Mouse (Mus musculus) liver, embryonic 16.5 days (tissue): ENCODE results near the gene Gimap8. TPM values are rescaled to one million over a fixed set of nuclear protein-coding genes. Genes with fewer than 3 reads are reported as not detected.

Source experiments
- ATAC-seq: fragments of 200-750 bp; cut with Nextera tagmentation; 2 replicates; pipeline ENCODE4 v1.8.0; 2017; ENCODE audit warnings: low read depth, mild to moderate bottlenecking, moderate number of reproducible peaks, moderate library complexity
- H3K27ac ChIP-seq: fragments of 300-500 bp; sonication (generic); 2 replicates; pipeline ENCODE4 v1.5.1; 2014; ENCODE audit warnings: mild to moderate bottlenecking, low read length
- H3K27me3 ChIP-seq: fragments of 300-500 bp; sonication (generic); 2 replicates; pipeline ENCODE4 v1.6.1; 2014; ENCODE audit warnings: low read depth, low read length, mixed read lengths; ENCODE audit not compliant: control insufficient read depth, insufficient read depth
- H3K36me3 ChIP-seq: fragments of 300-500 bp; sonication (generic); 2 replicates; pipeline ENCODE4 v1.6.1; 2014; ENCODE audit warnings: mild to moderate bottlenecking; ENCODE audit not compliant: control insufficient read depth, insufficient read depth
- H3K4me1 ChIP-seq: fragments of 300-500 bp; sonication (generic); 2 replicates; pipeline ENCODE4 v1.6.1; 2014; ENCODE audit warnings: low read depth, low read length, mixed read lengths; ENCODE audit not compliant: control insufficient read depth
- H3K4me2 ChIP-seq: fragments of 300-500 bp; sonication (generic); 2 replicates; pipeline ENCODE4 v1.6.1; 2014; ENCODE audit warnings: low read depth, low read length, mixed read lengths
- H3K4me3 ChIP-seq: fragments of 300-500 bp; sonication (generic); 2 replicates; pipeline ENCODE4 v1.5.1; 2014; ENCODE audit warnings: low read depth, mild to moderate bottlenecking, low read length
- H3K9ac ChIP-seq: fragments of 300-500 bp; sonication (generic); 2 replicates; pipeline ENCODE4 v1.6.1; 2014; ENCODE audit warnings: low read depth, low read length
- H3K9me3 ChIP-seq: fragments of 300-500 bp; sonication (generic); replicated peaks from 2 replicates; pipeline ENCODE4 v1.6.1; 2016; ENCODE audit warnings: low read length; ENCODE audit not compliant: control insufficient read depth
- WGBS: fragments of 180-500 bp; shearing (Covaris S2); extraction: QIAGEN DNeasy Blood & Tissue Kit; methylation state at CpG from one replicate; pipeline ENCODE4 v1.1.7; 2014; ENCODE audit not compliant: insufficient replicate concordance; 5-methylcytosine and 5-hydroxymethylcytosine counted together
- polyA plus RNA-seq: library from polyadenylated mRNA; unstranded; fragments of >200 nt; fragmentation: Nextera tagmentation; extraction: Ambion mirVana; gene quantifications from 2 replicates; pipeline ENCODE4 v1.2.1, GENCODE M21; 2015

The Gimap8 gene
- polyA plus RNA-seq, 1 experiment from 2014 or later: 1.1 TPM

GRCm38 (mm10) chr6:48669446-48669969 is 22.5 kb downstream of the Gimap8 start:
- Histone ChIP-seq H3K4me2 (no peak overlapping the region), H3K4me1 (no peaks in the 10 kb centered on the region; the same call in none of the 2 replicates), H3K9ac (no peak overlapping the region), H3K4me3 (no peak overlapping the region), H3K36me3 (no peaks in the 10 kb centered on the region), H3K9me3 (no peaks in the 10 kb centered on the region), H3K27me3 (no peaks in the 10 kb centered on the region), H3K27ac (no peak overlapping the region)
- ATAC-seq: no peak
- WGBS: 42% methylated on average over 2 of the region's 2 CpGs

GRCm38 (mm10) chr6:48674291-48675058 is 27.4 kb downstream of the Gimap8 start:
- 79% methylated on average over 9 of the region's 9 CpGs for WGBS
- no peaks in the 10 kb centered on the region for H3K27me3 ChIP-seq
- ATAC-seq: no peak
- no peak overlapping the region for H3K4me3 ChIP-seq
- peaks cover 12% of the 10 kb centered on the region for H3K4me1 ChIP-seq
- no peak overlapping the region for H3K27ac ChIP-seq
- H3K9ac ChIP-seq: no peak overlapping the region
- H3K9me3 ChIP-seq: no peaks in the 10 kb centered on the region
- no peaks in the 10 kb centered on the region for H3K36me3 ChIP-seq
- no peak overlapping the region for H3K4me2 ChIP-seq

DNA sequence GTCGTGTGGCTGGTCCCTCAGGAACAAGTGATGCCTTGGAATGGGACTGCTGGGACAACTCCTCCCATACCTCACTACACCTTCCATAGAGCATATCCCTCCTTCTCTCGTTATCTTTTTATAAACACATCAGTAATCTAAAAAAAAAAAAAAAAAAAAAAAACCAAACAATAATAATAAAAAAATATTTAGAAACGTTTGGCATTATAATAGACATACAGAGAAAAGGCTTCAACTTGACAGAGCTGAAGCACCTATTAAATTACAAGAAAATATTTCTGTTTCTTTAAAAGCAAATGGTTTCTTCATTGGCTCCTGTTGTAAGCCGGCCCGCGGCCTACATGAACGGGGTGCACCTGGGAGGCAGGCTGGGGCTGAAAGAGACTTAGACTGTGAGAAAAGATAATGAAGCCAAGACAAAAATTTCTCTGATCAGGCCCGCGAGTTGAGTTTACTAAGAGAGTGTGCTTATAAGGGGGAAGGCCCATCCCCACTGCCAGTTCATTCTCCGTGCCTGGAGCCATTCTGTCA is 28.4 kb downstream of the Gimap8 start:
- no peaks in the 10 kb centered on the region for H3K36me3 ChIP-seq
- ATAC-seq: peak; percentile 39
- H3K4me1 ChIP-seq: peaks cover 12% of the 10 kb centered on the region
- peak overlapping the region; percentile 74 for H3K27ac ChIP-seq
- H3K27me3 ChIP-seq: no peaks in the 10 kb centered on the region
- peak overlapping the region; percentile 51 for H3K9ac ChIP-seq
- H3K4me2 ChIP-seq: peak overlapping the region; percentile 61
- WGBS: 21% methylated on average over 10 of the region's 10 CpGs
- peak overlapping the region; percentile 62 for H3K4me3 ChIP-seq
- H3K9me3 ChIP-seq: no peaks in the 10 kb centered on the region

DNA sequence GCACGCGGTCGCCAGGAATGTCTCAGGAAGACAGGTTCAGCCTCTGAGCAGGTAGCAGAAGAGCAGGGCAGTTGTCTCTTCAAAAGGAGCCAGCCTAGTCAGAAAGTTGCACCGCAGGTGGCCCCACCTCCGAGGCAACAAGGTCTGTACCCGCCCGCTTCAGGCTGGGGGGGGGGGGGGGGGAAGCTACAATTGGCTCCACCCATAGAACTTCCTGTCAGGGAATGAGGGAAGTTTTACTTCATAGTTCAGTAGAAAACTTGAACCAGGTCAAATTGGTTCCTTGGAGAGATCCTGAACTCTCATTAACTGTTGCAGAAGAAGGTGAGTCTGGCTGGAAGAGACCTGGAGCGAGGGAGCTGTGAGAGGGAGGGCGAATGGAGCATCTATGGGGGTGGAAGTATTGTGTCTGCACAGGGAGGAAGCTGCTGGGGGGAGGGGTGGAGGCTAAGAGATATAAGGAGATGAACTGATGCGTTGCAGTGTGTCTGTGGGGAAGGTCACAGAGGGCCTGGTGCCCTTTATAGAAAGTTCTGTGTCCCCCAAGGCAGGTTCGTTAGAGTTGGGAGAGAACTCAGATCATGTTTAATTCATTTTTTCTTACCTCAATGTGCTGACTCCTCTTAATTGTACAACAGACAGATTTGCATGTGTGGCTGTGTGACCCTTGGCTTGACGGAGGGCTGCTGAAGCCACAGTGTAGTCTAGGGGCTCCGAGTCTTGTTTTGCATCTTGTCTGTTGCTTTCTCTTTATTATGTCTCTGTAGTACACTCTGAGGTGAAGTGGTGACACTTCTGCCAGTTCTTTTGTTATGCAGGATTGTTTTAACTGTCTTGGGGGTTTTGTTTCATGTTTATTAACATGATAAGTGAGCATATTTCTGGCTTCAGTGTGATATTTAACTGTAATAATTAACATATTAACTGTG is 29.2 kb downstream of the Gimap8 start, which contains the start of gene Gimap9:
Gimap9 (plus strand) TSS at position 199 of the 929 bp plus-strand sequence.
- peak within 1 kb of the TSS; percentile 51 for H3K9ac ChIP-seq
- peak; percentile 74 for ATAC-seq
- H3K9me3 ChIP-seq: no peaks in the 10 kb centered on the region
- peaks cover 12% of the 10 kb centered on the region for H3K4me1 ChIP-seq
- H3K4me2 ChIP-seq: peak within 1 kb of the TSS; percentile 61
- whole genome bisulfite sequencing: 4% methylated on average over 12 of the region's 13 CpGs
- no peaks in the 10 kb centered on the region for H3K36me3 ChIP-seq
- no peaks in the 10 kb centered on the region for H3K27me3 ChIP-seq
- peak within 1 kb of the TSS; percentile 74 for H3K27ac ChIP-seq
- peak within 1 kb of the TSS; percentile 62 for H3K4me3 ChIP-seq

GRCm38 (mm10) chr6:48676860-48677415 is 29.9 kb downstream of the Gimap8 start:
- Histone ChIP-seq H3K9ac (no peak overlapping the region), H3K4me1 (peaks cover 12% of the 10 kb centered on the region)

GRCm38 (mm10) chr6:48677492-48678345 is 30.7 kb downstream of the Gimap8 start:
- Histone ChIP-seq H3K4me1 (peaks cover 12% of the 10 kb centered on the region), H3K4me3 (no peak overlapping the region), H3K4me2 (no peak overlapping the region), H3K9ac (no peak overlapping the region), H3K27me3 (no peaks in the 10 kb centered on the region), H3K9me3 (no peaks in the 10 kb centered on the region), H3K27ac (no peak overlapping the region), H3K36me3 (no peaks in the 10 kb centered on the region)
- WGBS: 73% methylated on average over 17 of the region's 17 CpGs
- no peak for ATAC-seq

More at GRCm38 (mm10) chr6:48676860-48677415, 29.9 kb downstream of the Gimap8 start:
- Histone ChIP-seq H3K27me3 (no peaks in the 10 kb centered on the region), H3K4me3 (peak overlapping the region; percentile 62), H3K9me3 (no peaks in the 10 kb centered on the region), H3K36me3 (no peaks in the 10 kb centered on the region), H3K4me2 (peak overlapping the region; percentile 61), H3K27ac (no peak overlapping the region)
- ATAC-seq: no peak
- WGBS: 64% methylated on average over 5 of the region's 5 CpGs

GRCm38 (mm10) chr6:48678391-48678790 is 31.4 kb downstream of the Gimap8 start:
- ATAC-seq: no peak
- Histone ChIP-seq H3K9ac (no peak overlapping the region), H3K36me3 (no peaks in the 10 kb centered on the region), H3K27me3 (no peaks in the 10 kb centered on the region), H3K4me1 (peaks cover 12% of the 10 kb centered on the region), H3K27ac (no peak overlapping the region), H3K4me3 (no peak overlapping the region), H3K4me2 (no peak overlapping the region), H3K9me3 (no peaks in the 10 kb centered on the region)
- 27% methylated on average over 4 of the region's 4 CpGs for WGBS

GRCm38 (mm10) chr6:48679701-48680100 is 32.7 kb downstream of the Gimap8 start:
- H3K4me3 ChIP-seq: no peak overlapping the region
- H3K9me3 ChIP-seq: no peaks in the 10 kb centered on the region
- no peak overlapping the region for H3K9ac ChIP-seq
- no peaks in the 10 kb centered on the region for H3K36me3 ChIP-seq
- H3K4me1 ChIP-seq: peaks cover 12% of the 10 kb centered on the region
- no peak overlapping the region for H3K27ac ChIP-seq
- WGBS: 56% methylated on average over 6 of the region's 6 CpGs
- ATAC-seq: no peak
- H3K27me3 ChIP-seq: no peaks in the 10 kb centered on the region
- no peak overlapping the region for H3K4me2 ChIP-seq
